Mouse (Mus musculus) embryonic facial prominence, embryonic 15.5 days (tissue): ENCODE measurements at regions not wholly inside any gene's neighbourhood (a gene's known extent, or its start where the extent isn't known, plus 50 kb on each side); places are given as distances from the start of the nearest gene placed in this dataset.

Experiments
- ATAC-seq: fragments of 200-750 bp; cut with Nextera tagmentation; 2 replicates; pipeline ENCODE4 v1.8.0; 2017; ENCODE audit warnings: low read depth, moderate TSS enrichment; ENCODE audit not compliant: insufficient number of reproducible peaks, low FRiP score, low TSS enrichment
- H3K27ac ChIP-seq: fragments of 300-500 bp; sonication (generic); replicated peaks from 2 replicates; pipeline ENCODE4 v1.5.1; 2015; ENCODE audit warnings: mild to moderate bottlenecking, inconsistent platforms
- H3K27me3 ChIP-seq: fragments of 300-500 bp; sonication (generic); 2 replicates; pipeline ENCODE4 v1.6.1; 2015; ENCODE audit warnings: inconsistent platforms
- H3K36me3 ChIP-seq: fragments of 300-500 bp; sonication (generic); 2 replicates; pipeline ENCODE4 v1.6.1; 2015; ENCODE audit warnings: mild to moderate bottlenecking, inconsistent platforms
- H3K4me1 ChIP-seq: fragments of 300-500 bp; sonication (generic); 2 replicates; pipeline ENCODE4 v1.6.1; 2015; ENCODE audit warnings: inconsistent platforms
- H3K4me2 ChIP-seq: fragments of 300-500 bp; sonication (generic); replicated peaks from 2 replicates; pipeline ENCODE4 v1.6.1; 2015; ENCODE audit warnings: mild to moderate bottlenecking, inconsistent platforms
- H3K4me3 ChIP-seq: fragments of 300-500 bp; sonication (generic); replicated peaks from 2 replicates; pipeline ENCODE4 v1.5.1; 2015; ENCODE audit warnings: mild to moderate bottlenecking, inconsistent platforms
- H3K9ac ChIP-seq: fragments of 300-500 bp; sonication (generic); 2 replicates; pipeline ENCODE4 v1.6.1; 2015; ENCODE audit warnings: inconsistent platforms
- H3K9me3 ChIP-seq: fragments of 300-500 bp; sonication (generic); replicated peaks from 2 replicates; pipeline ENCODE4 v1.6.1; 2016; ENCODE audit warnings: inconsistent platforms
- WGBS: fragments of 180-500 bp; shearing (Covaris S2); methylation state at CpG from one replicate; pipeline ENCODE4 v1.1.7; 2015; 5-methylcytosine and 5-hydroxymethylcytosine counted together

DNA sequence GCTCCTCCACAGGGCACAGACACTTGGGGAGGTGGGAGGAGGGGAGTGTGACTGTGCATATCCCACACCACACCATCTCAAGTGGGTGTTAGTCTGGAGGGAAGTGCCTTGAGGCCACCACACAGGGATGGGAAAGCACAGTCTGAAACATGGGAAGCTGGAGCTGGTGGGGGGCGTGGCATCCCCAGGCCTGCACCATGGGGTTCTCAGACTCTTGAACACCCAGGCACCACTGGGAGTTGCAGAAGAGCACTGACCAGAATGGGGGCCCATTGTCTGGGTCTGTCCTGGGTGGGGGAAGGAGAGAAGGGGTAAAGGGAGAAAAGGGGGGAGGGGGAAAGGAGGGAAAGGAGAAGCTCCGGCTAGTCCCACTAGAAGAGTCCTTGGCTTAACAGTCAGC, 776.0 kb downstream of the Diaph3 start:
- no peaks in the 10 kb centered on the region for H3K9me3 ChIP-seq
- 96% methylated on average over 2 of the region's 2 CpGs for WGBS
- ATAC-seq, result no peak

DNA sequence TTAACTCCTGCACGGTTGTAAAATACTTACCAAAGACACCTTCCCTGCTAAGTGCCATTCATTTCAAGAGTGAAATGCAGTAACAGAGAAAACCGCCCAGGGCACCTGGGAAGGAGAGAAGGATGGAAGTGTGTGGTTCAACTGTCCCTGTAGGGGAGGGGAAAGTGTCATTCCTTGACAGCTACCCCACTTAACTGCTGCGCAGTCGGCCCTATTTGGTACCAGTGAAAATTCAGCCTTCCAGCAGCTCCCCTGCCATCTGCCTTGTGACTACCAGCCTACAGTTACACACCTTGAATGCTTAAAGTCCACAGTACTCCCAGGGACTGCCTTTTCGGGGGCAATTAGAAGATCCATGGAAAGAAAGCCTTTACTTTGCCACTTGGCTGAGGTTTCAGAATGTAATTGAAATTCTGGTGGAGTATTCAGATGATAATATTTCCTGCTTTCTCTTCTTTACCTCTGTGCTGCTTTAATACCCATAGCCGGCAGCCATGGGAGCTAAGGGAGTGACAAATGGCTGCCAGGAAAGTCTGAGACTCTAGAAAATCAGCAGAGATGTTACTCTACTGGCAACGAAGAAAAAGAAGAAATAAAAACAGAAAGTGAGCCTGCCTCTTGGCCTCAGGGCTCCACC, 780.5 kb downstream of the Diaph3 start:
- H3K4me3 ChIP-seq, result no peak overlapping the region
- WGBS, result 29% methylated on average over 7 of the region's 7 CpGs

More for the DNA sequence above, 776.0 kb downstream of the Diaph3 start:
- Histone ChIP-seq H3K4me2 (no peak overlapping the region), H3K27me3 (no peaks in the 10 kb centered on the region), H3K27ac (no peak overlapping the region), H3K4me1 (no peaks in the 10 kb centered on the region), H3K9ac (no peak overlapping the region), H3K4me3 (no peak overlapping the region), H3K36me3 (no peaks in the 10 kb centered on the region)

DNA sequence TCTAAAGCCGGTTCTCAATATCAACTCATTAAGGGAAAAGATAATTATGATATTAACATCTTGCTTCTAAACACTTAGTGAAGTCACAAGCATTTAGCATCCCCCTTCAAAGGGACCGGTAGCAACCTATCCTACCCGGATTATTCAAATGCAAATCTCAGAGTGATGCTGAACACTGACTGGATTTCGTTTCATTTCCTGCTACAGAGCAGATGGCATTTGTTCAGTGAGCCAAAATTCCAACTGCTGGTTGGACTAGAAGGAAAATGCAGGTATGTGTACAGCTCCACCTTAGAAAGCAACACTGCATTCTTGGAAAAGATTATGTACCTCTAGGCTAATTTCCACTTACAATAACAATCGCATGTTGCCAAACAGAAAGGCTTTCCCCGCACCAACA, 782.5 kb downstream of the Diaph3 start:
- Histone ChIP-seq H3K27me3 (no peaks in the 10 kb centered on the region), H3K4me3 (no peak overlapping the region), H3K4me1 (no peaks in the 10 kb centered on the region), H3K9me3 (no peaks in the 10 kb centered on the region), H3K9ac (no peak overlapping the region), H3K36me3 (no peaks in the 10 kb centered on the region), H3K27ac (no peak overlapping the region), H3K4me2 (no peak overlapping the region)
- WGBS, result 60% methylated on average over 6 of the region's 6 CpGs
- ATAC-seq, result no peak

More for the DNA sequence above, 780.5 kb downstream of the Diaph3 start:
- Histone ChIP-seq H3K9me3 (no peaks in the 10 kb centered on the region), H3K27ac (no peak overlapping the region), H3K4me2 (no peak overlapping the region), H3K36me3 (no peaks in the 10 kb centered on the region), H3K4me1 (no peaks in the 10 kb centered on the region), H3K9ac (no peak overlapping the region), H3K27me3 (no peaks in the 10 kb centered on the region)
- no peak for ATAC-seq

DNA sequence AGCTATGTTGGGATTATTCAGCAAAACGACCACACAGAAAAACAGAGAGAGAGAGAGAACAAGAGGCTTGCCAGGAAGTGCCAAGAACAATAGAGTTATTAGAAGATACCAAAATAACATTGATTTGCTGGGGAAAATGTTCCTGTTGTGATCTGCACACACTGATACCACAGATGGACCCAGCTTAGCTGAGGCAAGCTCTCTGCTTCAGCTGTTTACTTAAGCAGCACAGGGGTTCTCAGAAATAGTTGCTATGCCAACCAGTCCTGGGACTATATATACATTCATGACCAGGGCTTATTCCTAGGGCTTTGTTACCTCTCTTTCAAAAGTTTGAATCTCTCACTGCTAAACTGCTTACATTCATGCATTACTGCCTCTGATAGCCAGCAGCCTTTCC, 790.5 kb downstream of the Diaph3 start:
- Histone ChIP-seq H3K4me1 (no peaks in the 10 kb centered on the region), H3K9me3 (no peaks in the 10 kb centered on the region), H3K36me3 (no peaks in the 10 kb centered on the region), H3K27ac (no peak overlapping the region), H3K4me2 (no peak overlapping the region), H3K9ac (no peak overlapping the region), H3K27me3 (no peaks in the 10 kb centered on the region), H3K4me3 (no peak overlapping the region)
- no peak for ATAC-seq
- WGBS, result 48% methylated on average over 1 of the region's 1 CpGs

DNA sequence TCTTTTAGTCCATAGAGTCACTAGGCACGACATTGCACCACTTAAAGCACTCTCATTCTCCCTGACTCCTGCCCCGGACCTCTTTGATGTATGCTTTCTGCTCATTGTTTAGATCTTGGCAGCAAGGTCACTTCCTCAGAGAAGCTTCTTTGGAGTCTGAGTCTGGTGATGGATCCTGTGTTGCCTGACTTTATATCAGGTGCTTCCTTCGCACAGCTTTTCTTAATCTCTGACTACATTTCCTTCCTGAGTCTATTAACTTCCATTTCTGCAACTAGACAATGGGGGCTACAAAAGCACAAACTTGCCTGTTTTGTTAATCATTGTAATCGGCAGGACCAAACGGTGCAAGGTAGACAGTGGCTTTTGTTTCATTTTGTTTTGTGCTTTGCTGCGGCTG, 802.0 kb downstream of the Diaph3 start:
- Histone ChIP-seq H3K9ac (no peak overlapping the region), H3K4me1 (no peaks in the 10 kb centered on the region), H3K27ac (no peak overlapping the region), H3K4me3 (no peak overlapping the region), H3K36me3 (no peaks in the 10 kb centered on the region), H3K27me3 (no peaks in the 10 kb centered on the region), H3K9me3 (no peaks in the 10 kb centered on the region), H3K4me2 (no peak overlapping the region)
- WGBS, result 89% methylated on average over 6 of the region's 6 CpGs
- no peak for ATAC-seq

DNA sequence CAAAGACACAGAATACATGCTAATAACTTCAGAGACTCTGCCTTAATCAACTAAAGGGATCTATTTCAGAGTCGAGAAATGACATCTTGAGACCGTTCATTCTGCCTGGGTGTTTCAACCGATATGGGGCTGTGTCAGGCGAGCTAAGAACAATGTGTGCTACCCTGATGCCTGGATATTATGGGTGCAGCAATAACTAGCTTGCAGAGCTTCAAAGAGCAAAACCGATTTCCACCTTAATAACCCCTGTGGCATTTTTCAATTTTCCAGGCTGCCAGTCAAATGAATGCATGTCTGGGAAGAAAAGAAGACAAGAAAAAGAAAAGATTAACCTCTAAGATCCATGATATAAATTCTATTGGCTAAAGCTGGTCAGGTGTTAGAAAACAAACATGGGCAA, 804.0 kb downstream of the Diaph3 start:
- no peaks in the 10 kb centered on the region for H3K36me3 ChIP-seq
- H3K4me2 ChIP-seq, result no peak overlapping the region
- ATAC-seq, result no peak
- H3K4me1 ChIP-seq, result no peaks in the 10 kb centered on the region
- H3K9ac ChIP-seq, result no peak overlapping the region
- no peak overlapping the region for H3K4me3 ChIP-seq
- WGBS, result 52% methylated on average over 5 of the region's 5 CpGs
- no peak overlapping the region for H3K27ac ChIP-seq
- H3K27me3 ChIP-seq, result no peaks in the 10 kb centered on the region
- no peaks in the 10 kb centered on the region for H3K9me3 ChIP-seq

DNA sequence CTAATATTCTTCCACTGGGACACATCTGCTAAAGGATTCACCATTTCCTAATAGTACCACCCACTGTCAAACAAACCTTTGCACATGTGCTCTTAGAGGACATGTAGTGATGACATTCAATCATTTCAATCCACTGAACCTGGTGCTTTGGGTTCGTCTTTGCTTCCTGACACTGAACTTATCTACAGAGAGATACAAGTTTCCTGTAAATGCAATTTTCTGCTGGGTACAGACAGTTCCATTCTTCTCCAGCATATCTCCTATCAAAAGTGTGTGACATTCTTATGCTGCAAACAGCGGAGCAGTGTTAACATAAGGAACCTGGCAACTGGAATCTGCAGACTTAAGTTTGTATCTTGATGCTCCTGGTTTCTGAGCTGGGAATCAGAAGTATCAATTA, 805.8 kb downstream of the Diaph3 start:
- H3K4me1 ChIP-seq, result no peaks in the 10 kb centered on the region
- no peaks in the 10 kb centered on the region for H3K9me3 ChIP-seq
- no peaks in the 10 kb centered on the region for H3K36me3 ChIP-seq
- H3K4me2 ChIP-seq, result no peak overlapping the region
- H3K27ac ChIP-seq, result no peak overlapping the region
- H3K9ac ChIP-seq, result no peak overlapping the region
- 80% methylated on average over 2 of the region's 2 CpGs for WGBS
- ATAC-seq, result no peak
- no peaks in the 10 kb centered on the region for H3K27me3 ChIP-seq
- no peak overlapping the region for H3K4me3 ChIP-seq

DNA sequence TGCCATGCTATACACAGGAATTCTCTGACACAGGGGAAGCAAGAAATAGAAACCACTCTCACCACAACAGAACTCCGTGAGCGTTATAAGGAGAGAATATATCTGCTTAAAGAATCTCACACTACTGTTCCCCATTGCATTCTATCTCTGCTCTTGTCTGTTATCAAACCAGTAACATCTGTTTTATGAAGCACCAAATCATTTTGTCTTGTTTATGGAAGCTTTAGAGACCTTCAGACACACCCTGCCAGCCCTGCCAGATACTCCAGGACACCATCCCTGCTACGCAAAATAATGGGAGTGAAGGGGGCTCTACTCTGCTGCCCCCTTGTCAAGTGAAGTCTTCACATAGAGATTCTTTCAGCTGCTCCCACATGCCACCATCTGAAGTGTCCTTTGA, 811.9 kb downstream of the Diaph3 start:
- no peaks in the 10 kb centered on the region for H3K36me3 ChIP-seq
- WGBS, result 26% methylated on average over 3 of the region's 3 CpGs
- ATAC-seq, result no peak
- no peak overlapping the region for H3K4me2 ChIP-seq
- H3K4me1 ChIP-seq, result no peaks in the 10 kb centered on the region
- H3K27me3 ChIP-seq, result no peaks in the 10 kb centered on the region
- H3K27ac ChIP-seq, result no peak overlapping the region
- H3K9ac ChIP-seq, result no peak overlapping the region
- H3K4me3 ChIP-seq, result no peak overlapping the region
- H3K9me3 ChIP-seq, result no peaks in the 10 kb centered on the region

DNA sequence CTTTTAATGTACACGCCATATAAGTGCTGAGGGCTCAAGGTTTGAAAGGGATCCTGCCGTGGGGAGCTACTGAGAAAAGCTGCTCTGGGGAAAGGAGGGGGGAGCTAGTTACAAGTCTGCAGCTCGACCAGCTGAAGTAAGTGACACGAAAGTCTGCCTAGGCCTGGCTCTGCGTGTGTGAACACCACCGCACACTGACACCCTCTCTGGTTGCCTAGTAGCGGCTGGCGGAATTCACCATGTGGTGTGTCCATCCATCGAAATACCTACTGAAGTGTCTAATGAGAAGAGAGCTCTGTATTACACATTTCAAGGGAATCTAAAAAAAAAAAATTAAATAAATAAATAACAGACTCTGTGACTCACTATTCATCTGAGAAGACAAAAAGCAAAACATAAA, 813.4 kb downstream of the Diaph3 start:
- Histone ChIP-seq H3K36me3 (no peaks in the 10 kb centered on the region), H3K27me3 (no peaks in the 10 kb centered on the region), H3K27ac (no peak overlapping the region), H3K4me3 (no peak overlapping the region), H3K4me1 (no peaks in the 10 kb centered on the region), H3K4me2 (no peak overlapping the region), H3K9ac (no peak overlapping the region), H3K9me3 (no peaks in the 10 kb centered on the region)
- no peak for ATAC-seq
- WGBS, result 57% methylated on average over 9 of the region's 9 CpGs

DNA sequence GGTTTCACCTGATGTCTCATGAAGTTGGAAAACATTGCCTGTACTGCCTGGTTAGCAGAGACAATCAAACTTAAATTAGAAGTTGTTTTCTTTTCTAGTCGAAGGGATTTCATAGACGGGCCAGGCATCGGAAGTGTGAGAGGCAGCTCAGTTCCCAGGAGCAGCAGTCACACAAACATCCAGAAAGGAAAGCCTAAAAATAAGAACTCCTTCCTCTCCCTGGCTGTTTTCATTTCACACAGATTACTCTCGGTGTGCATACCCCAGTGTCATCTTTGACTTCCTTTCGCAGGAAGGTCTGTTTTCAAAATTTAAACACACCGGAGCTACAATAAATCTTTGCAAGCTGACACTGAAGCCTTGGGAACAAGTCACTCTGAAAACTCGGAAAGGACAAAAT, 818.7 kb downstream of the Diaph3 start:
- H3K9ac ChIP-seq, result no peak overlapping the region
- no peaks in the 10 kb centered on the region for H3K36me3 ChIP-seq
- H3K27me3 ChIP-seq, result no peaks in the 10 kb centered on the region
- H3K27ac ChIP-seq, result no peak overlapping the region
- no peak for ATAC-seq
- H3K4me2 ChIP-seq, result no peak overlapping the region
- no peaks in the 10 kb centered on the region for H3K4me1 ChIP-seq
- no peaks in the 10 kb centered on the region for H3K9me3 ChIP-seq
- H3K4me3 ChIP-seq, result no peak overlapping the region
- 28% methylated on average over 7 of the region's 7 CpGs for WGBS

DNA sequence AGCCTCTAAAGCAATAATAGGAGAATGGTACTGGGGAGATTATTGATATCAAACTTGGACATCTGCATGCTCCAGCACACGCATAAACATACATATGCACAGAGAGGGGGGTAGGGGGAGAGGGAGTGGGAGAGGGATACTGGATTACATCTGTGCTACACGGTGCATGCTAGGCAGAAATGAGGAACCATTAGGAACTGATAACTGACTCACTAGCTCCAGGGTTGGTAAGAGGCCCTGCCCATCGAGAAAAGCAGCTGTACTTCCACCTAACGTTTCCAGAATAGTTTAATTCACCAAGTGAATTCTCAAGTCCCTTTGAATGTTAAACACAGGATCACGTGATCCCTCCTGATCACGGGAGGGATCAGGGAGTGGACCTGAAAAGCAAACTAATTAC, 825.1 kb downstream of the Diaph3 start:
- no peak for ATAC-seq

DNA sequence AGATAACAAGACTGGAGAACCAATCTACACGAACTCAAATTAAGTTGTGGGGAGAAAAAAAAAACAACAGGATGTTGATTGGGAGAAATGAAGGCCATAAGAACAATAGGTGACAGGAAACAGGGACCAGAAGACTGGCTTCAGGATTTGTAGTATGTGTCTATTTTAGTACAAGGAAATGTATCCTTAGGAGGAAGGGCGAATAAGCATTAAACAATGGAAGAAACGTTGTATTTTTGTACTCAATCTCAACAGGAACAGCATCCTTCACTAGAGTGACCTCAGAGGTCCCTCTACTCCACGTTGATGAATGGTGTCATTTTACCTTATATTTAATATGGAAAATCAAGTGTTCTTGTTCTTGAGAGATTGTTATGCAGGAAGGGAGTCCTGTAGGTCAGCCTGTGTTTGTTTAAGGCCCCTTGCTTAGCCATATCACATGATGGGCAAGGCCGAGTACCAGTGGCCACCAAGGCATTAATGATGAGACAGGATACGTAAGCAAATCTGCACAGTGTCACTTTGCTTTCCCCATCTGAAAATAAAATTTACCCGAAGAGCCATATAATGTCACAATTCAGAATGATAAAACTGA, 832.0 kb downstream of the Diaph3 start:
- H3K9ac ChIP-seq, result no peak overlapping the region
- no peak for ATAC-seq
- no peaks in the 10 kb centered on the region for H3K4me1 ChIP-seq
- H3K9me3 ChIP-seq, result no peaks in the 10 kb centered on the region
- no peak overlapping the region for H3K4me2 ChIP-seq
- no peaks in the 10 kb centered on the region for H3K36me3 ChIP-seq
- H3K27ac ChIP-seq, result no peak overlapping the region
- H3K27me3 ChIP-seq, result no peaks in the 10 kb centered on the region
- WGBS, result 64% methylated on average over 7 of the region's 7 CpGs
- no peak overlapping the region for H3K4me3 ChIP-seq

More for the DNA sequence above, 825.1 kb downstream of the Diaph3 start:
- no peak overlapping the region for H3K4me2 ChIP-seq
- H3K36me3 ChIP-seq, result no peaks in the 10 kb centered on the region
- WGBS, result 69% methylated on average over 6 of the region's 6 CpGs
- no peaks in the 10 kb centered on the region for H3K4me1 ChIP-seq
- H3K27me3 ChIP-seq, result no peaks in the 10 kb centered on the region
- no peak overlapping the region for H3K4me3 ChIP-seq
- no peak overlapping the region for H3K9ac ChIP-seq
- H3K27ac ChIP-seq, result no peak overlapping the region
- H3K9me3 ChIP-seq, result no peaks in the 10 kb centered on the region
